Mouse (Mus musculus): ENCODE data around the gene Aars2. TPM values are rescaled to one million over a fixed set of nuclear protein-coding genes. Genes with fewer than 3 reads are reported as not detected.

Gene Aars2
- polyA plus RNA-seq, 1 experiment from 2014 or later: 17.2 TPM

DNA sequence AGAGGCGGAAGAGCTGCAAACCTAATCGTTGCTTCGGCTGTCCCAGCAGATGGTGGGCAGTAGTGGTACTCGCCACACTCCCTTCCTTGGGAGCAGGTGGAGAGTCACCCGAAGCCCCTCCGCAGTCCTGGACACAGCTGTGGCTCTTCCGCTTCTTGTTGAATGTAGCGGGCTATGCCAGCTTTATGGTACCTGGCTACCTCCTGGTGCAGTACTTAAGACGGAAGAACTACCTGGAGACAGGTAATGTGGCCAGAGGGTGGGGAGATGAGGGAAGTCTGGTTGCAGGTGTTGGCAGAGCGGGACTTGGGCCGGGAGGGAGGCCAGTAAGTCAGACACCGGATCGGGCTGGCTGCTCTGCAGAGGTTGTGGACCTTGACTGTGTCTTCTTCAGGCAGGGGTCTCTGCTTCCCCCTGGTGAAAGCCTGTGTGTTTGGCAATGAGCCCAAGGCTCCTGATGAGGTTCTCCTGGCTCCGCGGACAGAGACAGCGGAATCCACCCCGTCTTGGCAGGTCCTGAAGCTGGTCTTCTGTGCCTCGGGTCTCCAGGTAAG is 58.0 kb downstream of the Aars2 start:
- POLR2A ChIA-PET: interaction anchor here (1.6 to 2.7 kb wide), 2 partner anchors 8 to 9 kb away, joined by 5 to 7 read pairs; partner anchors contain the start of gene Hsp90ab1
- DNase-seq (ENCODE audit: low read depth, low spot score) (no peak), ATAC-seq (no peak)
- H3K27me3 ChIP-seq: no peaks in the 10 kb centered on the region
- CTCF ChIA-PET: interaction anchor here (1.9 kb wide), 1 partner anchor 10 kb away, joined by 7 read pairs; no protein-coding TSS in a partner anchor
- in situ Hi-C loops (cut with MboI; ENCODE audit: low pct_unique_long_range_greater_than_20kb): no loop called here
- TF ChIP-seq CTCF (IDR thresholded peaks at IDR 0.05): no peak

DNA sequence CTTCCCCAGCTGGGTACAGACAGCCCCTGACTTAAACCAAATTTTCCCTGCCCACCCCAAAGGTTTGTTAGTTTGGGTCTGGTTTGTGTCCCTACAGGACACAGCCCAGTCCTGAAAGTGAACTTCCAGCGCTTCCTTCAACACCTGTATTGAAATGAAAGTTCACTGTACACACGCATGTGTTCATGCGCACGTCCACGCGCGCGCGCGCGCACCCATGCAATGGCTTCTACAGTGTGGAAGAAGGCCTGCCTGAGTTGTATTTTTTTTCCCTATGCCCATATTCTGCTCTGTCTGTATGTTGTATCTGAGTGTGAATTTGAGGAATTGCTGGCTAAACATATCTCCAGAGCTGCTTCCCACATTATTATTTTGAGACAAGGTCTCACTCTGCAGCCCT is 58.5 kb downstream of the Aars2 start:
- DNase-seq (ENCODE audit: low read depth, low spot score) (no peak), ATAC-seq (no peak)
- in situ Hi-C loops (cut with MboI; ENCODE audit: low pct_unique_long_range_greater_than_20kb): no loop called here
- POLR2A ChIA-PET: interaction anchor here (0.8 to 2.7 kb wide), 2 partner anchors 9 to 10 kb away, joined by 3 to 7 read pairs; no protein-coding TSS in a partner anchor
- H3K27me3 ChIP-seq: no peaks in the 10 kb centered on the region
- CTCF ChIA-PET: interaction anchor here (1.9 kb wide), 1 partner anchor 10 kb away, joined by 7 read pairs; no protein-coding TSS in a partner anchor
- TF ChIP-seq CTCF (IDR thresholded peaks at IDR 0.05): no peak

DNA sequence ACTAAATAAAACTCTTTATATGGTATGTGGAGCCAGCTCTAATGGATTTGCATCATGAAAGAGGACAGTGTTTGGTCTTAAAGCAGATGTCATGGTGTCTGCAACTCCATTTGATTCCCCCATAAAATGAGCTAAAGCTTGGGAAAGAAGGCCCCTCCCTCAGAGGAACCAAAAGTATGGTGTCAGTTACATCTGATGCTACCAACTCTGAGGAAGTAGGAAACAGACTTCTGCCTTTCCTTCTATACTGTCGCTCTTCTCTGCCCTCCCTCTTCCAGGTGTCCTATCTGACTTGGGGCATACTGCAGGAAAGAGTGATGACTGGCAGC is 59.4 kb downstream of the Aars2 start:
- in situ Hi-C loops (cut with MboI; ENCODE audit: low pct_unique_long_range_greater_than_20kb): no loop called here
- no peaks in the 10 kb centered on the region for H3K27me3 ChIP-seq
- TF ChIP-seq CTCF (IDR thresholded peaks at IDR 0.05): no peak
- ATAC-seq: no peak
- CTCF ChIA-PET: interaction anchor here (0.7 to 0.9 kb wide), 2 partner anchors 9 to 112 kb away, joined by 3 to 4 read pairs; no protein-coding TSS in a partner anchor
- no peak for DNase-seq (ENCODE audit: low read depth, low spot score)
- POLR2A ChIA-PET: interaction anchor here (0.7 to 2.7 kb wide), 5 partner anchors 8 to 1550 kb away, joined by 3 to 7 read pairs (median 3); no protein-coding TSS in a partner anchor

DNA sequence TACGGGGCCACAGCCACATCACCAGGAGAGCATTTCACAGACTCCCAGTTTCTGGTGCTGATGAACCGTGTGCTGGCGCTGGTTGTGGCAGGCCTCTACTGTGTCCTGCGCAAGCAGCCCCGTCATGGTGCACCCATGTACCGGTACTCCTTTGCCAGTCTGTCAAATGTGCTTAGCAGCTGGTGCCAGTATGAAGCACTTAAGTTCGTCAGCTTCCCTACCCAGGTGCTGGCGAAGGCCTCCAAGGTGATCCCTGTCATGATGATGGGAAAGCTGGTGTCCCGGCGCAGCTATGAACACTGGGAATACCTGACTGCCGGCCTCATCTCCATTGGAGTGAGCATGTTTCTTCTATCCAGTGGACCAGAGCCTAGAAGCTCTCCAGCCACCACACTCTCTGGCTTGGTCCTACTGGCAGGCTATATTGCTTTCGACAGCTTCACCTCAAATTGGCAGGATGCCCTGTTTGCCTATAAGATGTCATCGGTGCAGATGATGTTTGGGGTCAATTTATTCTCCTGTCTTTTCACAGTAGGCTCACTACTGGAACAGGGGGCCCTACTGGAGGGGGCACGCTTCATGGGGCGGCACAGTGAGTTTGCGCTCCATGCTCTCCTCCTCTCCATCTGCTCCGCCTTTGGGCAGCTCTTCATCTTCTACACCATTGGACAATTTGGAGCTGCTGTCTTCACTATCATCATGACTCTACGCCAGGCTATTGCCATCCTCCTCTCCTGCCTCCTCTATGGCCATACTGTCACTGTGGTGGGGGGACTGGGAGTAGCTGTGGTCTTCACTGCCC is 59.9 kb downstream of the Aars2 start:
- ChIA-PET POLR2A (interaction anchor here (0.5 to 1.2 kb wide), 4 partner anchors 10 to 1550 kb away, joined by 3 to 5 read pairs (median 3); no protein-coding TSS in a partner anchor), CTCF (interaction anchor here (0.7 to 0.9 kb wide), 2 partner anchors 8 to 111 kb away, joined by 3 to 4 read pairs; no protein-coding TSS in a partner anchor)
- no peak for TF ChIP-seq CTCF (IDR thresholded peaks at IDR 0.05)
- no peak for ATAC-seq
- no peaks in the 10 kb centered on the region for H3K27me3 ChIP-seq
- DNase-seq (ENCODE audit: low read depth, low spot score): no peak
- in situ Hi-C loops (cut with MboI; ENCODE audit: low pct_unique_long_range_greater_than_20kb): no loop called here

DNA sequence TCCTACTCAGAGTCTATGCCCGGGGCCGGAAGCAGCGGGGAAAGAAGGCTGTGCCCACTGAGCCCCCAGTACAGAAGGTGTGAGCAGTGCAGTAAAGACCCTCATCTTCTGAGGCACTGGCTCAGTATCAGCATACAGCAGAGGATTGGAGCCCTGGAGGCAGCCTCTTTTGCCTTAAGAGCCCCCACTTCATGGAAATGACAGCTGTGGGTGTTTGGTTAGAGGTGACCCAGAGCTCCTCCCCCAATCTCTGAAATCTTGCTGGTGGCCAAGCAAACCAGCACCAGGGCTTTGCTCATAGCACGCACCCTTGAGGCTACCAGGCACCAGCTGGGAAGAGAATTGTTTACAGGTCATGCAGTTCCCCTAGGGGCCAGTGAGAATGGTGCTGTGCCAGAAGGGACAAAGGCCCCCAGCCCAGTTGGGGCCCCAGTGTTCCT is 60.5 kb downstream of the Aars2 start:
- TF ChIP-seq CTCF (IDR thresholded peaks at IDR 0.05): no peak
- ATAC-seq: no peak
- DNase-seq (ENCODE audit: low read depth, low spot score): no peak
- H3K27me3 ChIP-seq: no peaks in the 10 kb centered on the region
- ChIA-PET CTCF (no interaction called here), POLR2A (interaction anchor here (0.5 to 1.2 kb wide), 3 partner anchors 9 to 19 kb away, joined by 3 to 5 read pairs (median 3); no protein-coding TSS in a partner anchor)
- in situ Hi-C loops (cut with MboI; ENCODE audit: low pct_unique_long_range_greater_than_20kb): no loop called here

DNA sequence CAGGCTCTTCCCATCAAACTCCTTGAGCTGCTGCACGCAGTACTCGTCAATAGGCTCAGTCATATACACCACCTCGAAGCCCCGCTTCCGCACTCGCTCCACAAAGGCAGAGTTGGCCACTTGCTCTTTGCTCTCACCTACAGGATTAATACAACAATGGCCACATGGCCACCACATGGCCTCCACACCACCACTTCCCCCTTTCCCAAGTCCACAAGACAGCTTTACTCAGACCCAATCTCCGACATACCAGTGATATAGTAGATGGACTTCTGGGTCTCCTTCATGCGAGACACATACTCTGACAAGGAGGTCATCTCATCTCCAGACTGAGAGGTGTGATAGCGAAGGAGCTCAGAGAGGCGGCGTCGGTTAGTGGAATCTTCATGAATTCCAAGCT is 62.3 kb downstream of the Aars2 start:
- no peak for TF ChIP-seq CTCF (IDR thresholded peaks at IDR 0.05)
- in situ Hi-C loops (cut with MboI; ENCODE audit: low pct_unique_long_range_greater_than_20kb): no loop called here
- ChIA-PET CTCF (interaction anchor here (1.1 kb wide), 1 partner anchor 58 kb away, joined by 4 read pairs; no protein-coding TSS in a partner anchor), POLR2A (interaction anchor here (1.1 to 1.2 kb wide), 2 partner anchors 11 to 13 kb away, joined by 3 read pairs; no protein-coding TSS in a partner anchor)
- H3K27me3 ChIP-seq: no peaks in the 10 kb centered on the region
- ATAC-seq (no peak), DNase-seq (ENCODE audit: low read depth, low spot score) (no peak)

DNA sequence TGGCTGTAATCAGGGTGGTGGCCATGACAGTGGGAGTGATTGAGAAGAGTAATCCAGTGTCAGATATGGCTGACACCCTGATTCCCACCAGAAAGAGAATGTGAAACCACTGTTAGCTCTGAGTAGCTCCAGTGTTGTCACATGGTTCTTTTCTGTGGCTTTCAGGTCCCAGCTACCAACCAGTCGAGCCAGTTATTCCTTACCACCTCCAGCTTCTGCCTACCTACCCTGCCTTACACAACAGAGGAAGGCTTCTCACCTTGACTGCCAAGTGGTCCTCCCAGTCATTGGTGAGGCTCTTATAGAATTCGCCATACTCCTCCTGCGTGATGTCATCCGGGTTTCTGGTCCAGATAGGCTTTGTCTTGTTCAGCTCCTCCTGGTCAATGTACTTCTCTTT is 63.4 kb downstream of the Aars2 start:
- no peak for TF ChIP-seq CTCF (IDR thresholded peaks at IDR 0.05)
- no peaks in the 10 kb centered on the region for H3K27me3 ChIP-seq
- in situ Hi-C loops (cut with MboI; ENCODE audit: low pct_unique_long_range_greater_than_20kb): no loop called here
- DNase-seq (ENCODE audit: low read depth, low spot score) (no peak), ATAC-seq (no peak)
- ChIA-PET CTCF (interaction anchor here (1.0 kb wide), 1 partner anchor 93 kb away, joined by 3 read pairs; no protein-coding TSS in a partner anchor), POLR2A (interaction anchor here (1.2 kb wide), 1 partner anchor 14 kb away, joined by 3 read pairs; no protein-coding TSS in a partner anchor)

Other genes starting within 250 kb of the Aars2 start
- gene Cdc5l, start 73.1 kb upstream of the Aars2 start, polyA plus RNA-seq (2021): 59.8 TPM
- 0.51 TPM for gene Spats1, start 31.4 kb upstream of the Aars2 start, polyA plus RNA-seq (2021)
- not detected for gene Tcte1, start 16.6 kb downstream of the Aars2 start, polyA plus RNA-seq (2021)
- gene Tmem151b, start 42.8 kb downstream of the Aars2 start, polyA plus RNA-seq (2021): 14.5 TPM
- 9.5 TPM for gene Nfkbie, start 48.9 kb downstream of the Aars2 start, polyA plus RNA-seq (2021)
- 98.0 TPM for gene Slc35b2, start 57.0 kb downstream of the Aars2 start, polyA plus RNA-seq (2021)
- 1,835 TPM for gene Hsp90ab1, start 66.4 kb downstream of the Aars2 start, polyA plus RNA-seq (2021)
- 39.4 TPM for gene Slc29a1, start 92.8 kb downstream of the Aars2 start, polyA plus RNA-seq (2021)
- not detected for gene Mymx, start 95.3 kb downstream of the Aars2 start, polyA plus RNA-seq (2021)
- not detected for gene Capn11, start 152.5 kb downstream of the Aars2 start, polyA plus RNA-seq (2021)
- gene Mrpl14, start 179.5 kb downstream of the Aars2 start, polyA plus RNA-seq (2021): 108 TPM
- gene Tmem63b, start 180.1 kb downstream of the Aars2 start, polyA plus RNA-seq (2021): 109 TPM
- not detected for gene 1600014C23Rik, start 227.0 kb downstream of the Aars2 start, polyA plus RNA-seq (2021)

All from Patski (cell line).